Mouse (Mus musculus) gastrocnemius, adult 18-20 months (tissue): Measurements from ENCODE around the gene H2-Eb1. TPM values are rescaled to one million over a fixed set of nuclear protein-coding genes. Genes with fewer than 3 reads are reported as not detected.
"Not testable (repeated sequence)": the region's sequence is repeated elsewhere in the genome, so short reads cannot be mapped to it uniquely, and the experiment has no call there.

Experiments
- DNase-seq: peaks from one replicate; pipeline ENCODE4 v3.0.0; 2021; ENCODE audit warnings: low spot score
- total RNA-seq, 2 experiments: library from RNA; stranded (reverse); gene quantifications; 2 replicates each; pipeline ENCODE4 v1.2.3; 2021

Gene H2-Eb1
- total RNA-seq, 2 experiments from 2014 or later: 3.9 to 5.6 TPM

GRCm38 (mm10) chr17:34288131-34288530 lies 17.5 kb upstream of the H2-Eb1 start:
- DNase-seq: no peak

GRCm38 (mm10) chr17:34291609-34292008 lies 14.1 kb upstream of the H2-Eb1 start:
- peak; percentile 68 for DNase-seq

GRCm38 (mm10) chr17:34292570-34292969 lies 13.1 kb upstream of the H2-Eb1 start:
- no peak for DNase-seq

GRCm38 (mm10) chr17:34293533-34293932 lies 12.1 kb upstream of the H2-Eb1 start:
- DNase-seq: no peak

GRCm38 (mm10) chr17:34294249-34294648 lies 11.4 kb upstream of the H2-Eb1 start:
- DNase-seq: no peak

GRCm38 (mm10) chr17:34295307-34295706 lies 10.4 kb upstream of the H2-Eb1 start:
- no peak for DNase-seq

- peak; percentile 62 for DNase-seq
Observed at GRCm38 (mm10) chr17:34295891-34296794, 9.5 kb upstream of the H2-Eb1 start.

GRCm38 (mm10) chr17:34299356-34299755 lies 6.3 kb upstream of the H2-Eb1 start:
- no peak for DNase-seq

- no peak for DNase-seq
Observed at GRCm38 (mm10) chr17:34300071-34300470, 5.6 kb upstream of the H2-Eb1 start.

GRCm38 (mm10) chr17:34300691-34301566 lies 4.7 kb upstream of the H2-Eb1 start:
- DNase-seq: no peak

- DNase-seq: no peak
Observed at GRCm38 (mm10) chr17:34301670-34302190, 3.9 kb upstream of the H2-Eb1 start.

- no peak for DNase-seq
Observed at GRCm38 (mm10) chr17:34303789-34304188, 1.9 kb upstream of the H2-Eb1 start.

- peak; percentile 81 for DNase-seq
Observed at GRCm38 (mm10) chr17:34304751-34305150, 916 bp upstream of the H2-Eb1 start.

- no peak for DNase-seq
Observed at GRCm38 (mm10) chr17:34306407-34306806, 740 bp downstream of the H2-Eb1 start.

GRCm38 (mm10) chr17:34307216-34307615 lies 1.5 kb downstream of the H2-Eb1 start:
- DNase-seq: no peak

GRCm38 (mm10) chr17:34308161-34308560 lies 2.5 kb downstream of the H2-Eb1 start:
- DNase-seq: no peak

GRCm38 (mm10) chr17:34309225-34309624 lies 3.6 kb downstream of the H2-Eb1 start:
- DNase-seq: no peak

- peak; percentile 38 for DNase-seq
Observed at GRCm38 (mm10) chr17:34309683-34310385, 4.2 kb downstream of the H2-Eb1 start.

- DNase-seq: not testable (repeated sequence)
Observed at GRCm38 (mm10) chr17:34310526-34310925, 4.9 kb downstream of the H2-Eb1 start.

GRCm38 (mm10) chr17:34312185-34312584 lies 6.5 kb downstream of the H2-Eb1 start:
- no peak for DNase-seq

- DNase-seq: peak; percentile 68
Observed at GRCm38 (mm10) chr17:34313393-34313792, 7.7 kb downstream of the H2-Eb1 start.
